Mouse (Mus musculus) stomach, postnatal 0 days (tissue): ENCODE data around the gene Tesk1.

ENCODE experiments used
- CTCF ChIP-seq: IDR thresholded peaks from 2 replicates; pipeline ENCODE4 v1.5.1; 2016; ENCODE audit warnings: antibody characterized with exemption, low read depth, mild to moderate bottlenecking, moderate library complexity
- EP300 ChIP-seq: optimal IDR thresholded peaks from 2 replicates; pipeline ENCODE3; 2016; ENCODE audit warnings: antibody characterized with exemption

DNA sequence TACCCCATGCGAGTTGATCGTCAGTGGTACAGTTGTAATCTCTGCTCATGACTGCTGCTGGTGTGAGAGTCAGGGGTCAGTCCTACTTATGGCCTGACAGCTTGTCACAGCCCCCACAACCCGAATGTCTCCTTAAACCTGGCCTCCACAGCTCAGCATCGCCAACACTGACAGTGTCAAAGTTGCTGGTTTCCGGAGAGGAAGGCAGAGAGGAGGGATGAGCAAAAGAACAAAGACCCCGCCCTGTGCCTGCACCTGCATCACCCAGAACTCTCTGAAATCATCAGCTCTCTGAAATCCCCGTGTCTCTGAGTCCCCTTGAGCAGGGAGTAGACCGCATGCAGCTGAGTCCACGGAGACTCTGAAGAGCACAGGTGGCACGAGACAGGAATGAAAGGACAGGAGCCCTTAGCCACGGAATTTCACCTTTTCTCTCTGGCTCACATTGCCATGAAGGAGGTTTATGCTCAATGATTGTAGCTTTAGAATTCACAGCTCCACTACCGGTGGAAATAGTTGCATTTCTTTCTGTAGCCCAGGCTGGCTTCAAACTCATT is 41.9 kb downstream of the Tesk1 start, which contains the start of gene Sit1:
- TF ChIP-seq EP300, result no peak
- TF ChIP-seq CTCF, result no peak
